Mouse (Mus musculus) myocyte (in vitro differentiated cells): Measurements from ENCODE around the gene Ppp4r1.

Experiments used
- E2F4 ChIP-seq: IDR thresholded peaks from one replicate; pipeline ENCODE4 v1.6.1; 2011; ENCODE audit warnings: mild to moderate bottlenecking, control low read depth, moderate library complexity; ENCODE audit not compliant: insufficient read depth
- MYOG ChIP-seq, 3 experiments: IDR thresholded peaks; one replicate each; pipeline ENCODE4 v1.6.1; 2011; ENCODE audit warnings: control low read depth in 2 of 3, low read depth in 2 of 3, mild to moderate bottlenecking in 2 of 3; ENCODE audit not compliant: insufficient read length in 2 of 3, control insufficient read depth in 1 of 3, insufficient read depth in 1 of 3
- POLR2A ChIP-seq: IDR thresholded peaks from one replicate; pipeline ENCODE4 v1.6.1; 2011; ENCODE audit warnings: low read depth, mild to moderate bottlenecking, control low read depth, moderate library complexity; ENCODE audit not compliant: insufficient read length
- SRF ChIP-seq: IDR thresholded peaks from one replicate; pipeline ENCODE4 v1.6.1; 2011; ENCODE audit warnings: low read depth; ENCODE audit not compliant: control insufficient read depth, insufficient read length
- TCF12 ChIP-seq: IDR thresholded peaks from one replicate; pipeline ENCODE4 v1.6.1; 2011; ENCODE audit warnings: mild to moderate bottlenecking, control low read depth; ENCODE audit not compliant: poor library complexity, insufficient read depth, severe bottlenecking
- USF1 ChIP-seq: IDR thresholded peaks from one replicate; pipeline ENCODE4 v1.6.1; 2011; ENCODE audit warnings: low read depth, mild to moderate bottlenecking, control low read depth, moderate library complexity

DNA sequence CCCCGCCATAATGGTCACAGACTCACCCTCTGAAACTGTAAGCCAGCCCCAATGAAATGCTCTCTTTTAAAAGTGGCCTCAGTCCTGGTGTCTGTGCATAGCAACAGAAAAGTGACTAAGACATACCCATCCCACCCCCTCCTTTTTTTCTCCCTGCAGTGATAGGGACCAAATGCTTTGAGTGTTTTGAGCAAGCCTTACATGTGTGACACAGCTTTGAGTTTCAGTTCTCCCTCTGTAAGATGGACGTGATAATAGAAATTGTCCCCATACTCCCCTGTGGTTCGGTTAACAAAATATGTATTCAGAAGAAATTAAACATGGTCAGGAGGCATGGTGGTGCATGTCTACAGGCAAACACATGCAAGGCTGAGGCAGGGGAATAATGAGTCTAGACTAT is 26.5 kb upstream of the Ppp4r1 start:
- no peak for TF ChIP-seq USF1
- TF ChIP-seq POLR2A = no peak
- TF ChIP-seq TCF12 = no peak
- TF ChIP-seq E2F4 = no peak
- TF ChIP-seq SRF = no peak
- TF ChIP-seq MYOG (IDR thresholded peaks at IDR 0.05; ENCODE audit: control insufficient read depth in 1 of 3, insufficient read depth in 1 of 3, insufficient read length in 2 of 3, low read depth in 2 of 3) = no peak
